Mouse (Mus musculus) liver, embryonic 14.5 days (tissue): ENCODE measurements around the gene Kansl1l. TPM values are rescaled to one million over a fixed set of nuclear protein-coding genes. Genes with fewer than 3 reads are reported as not detected.

Experiments used
- ATAC-seq: fragments of 200-750 bp; cut with Nextera tagmentation; 2 replicates; pipeline ENCODE4 v1.8.0; 2017; ENCODE audit warnings: moderate number of reproducible peaks, mild to moderate bottlenecking, moderate library complexity; ENCODE audit not compliant: insufficient read depth
- DNase-seq, 3 experiments: peaks; one replicate each; pipeline ENCODE4 v3.0.0-alpha.2; 2012 to 2013; ENCODE audit warnings: low read depth in 3 of 3, low spot score in 3 of 3
- H3K27ac ChIP-seq: fragments of 300-500 bp; sonication (generic); 2 replicates; pipeline ENCODE4 v1.5.1; 2014; ENCODE audit warnings: moderate library complexity, mild to moderate bottlenecking, control low read depth, inconsistent platforms
- H3K27me3 ChIP-seq: fragments of 300-500 bp; sonication (generic); 2 replicates; pipeline ENCODE4 v1.6.1; 2014; ENCODE audit warnings: mild to moderate bottlenecking, low read length, moderate library complexity; ENCODE audit not compliant: control insufficient read depth, insufficient read depth
- H3K36me3 ChIP-seq: fragments of 300-500 bp; sonication (generic); replicated peaks from 2 replicates; pipeline ENCODE4 v1.6.1; 2014; ENCODE audit warnings: low read depth; ENCODE audit not compliant: control insufficient read depth, insufficient read depth
- H3K4me1 ChIP-seq, 2 experiments: fragments of 200-500 bp in 1 of 2; fragments of 300-500 bp in 1 of 2; sonication (generic) in 1 of 2; replicated peaks; 2 replicates each; pipeline ENCODE4 v1.6.1; 2012 to 2014; ENCODE audit warnings: antibody characterized with exemption in 1 of 2, inconsistent platforms in 1 of 2, low read length in 1 of 2; ENCODE audit not compliant: control insufficient read depth in 2 of 2, insufficient read depth in 2 of 2
- H3K4me2 ChIP-seq: fragments of 300-500 bp; sonication (generic); 2 replicates; pipeline ENCODE4 v1.6.1; 2014; ENCODE audit warnings: low read depth, mild to moderate bottlenecking, control low read depth, moderate library complexity
- H3K4me3 ChIP-seq, 2 experiments: fragments of 200-500 bp in 1 of 2; fragments of 300-500 bp in 1 of 2; sonication (generic) in 1 of 2; 2 replicates each; pipeline ENCODE4 v1.5.1; 2012 to 2014; ENCODE audit warnings: low read depth in 2 of 2, low read length in 2 of 2, mild to moderate bottlenecking in 2 of 2, control low read depth in 1 of 2, inconsistent platforms in 1 of 2, moderate library complexity in 1 of 2; ENCODE audit not compliant: insufficient read depth in 1 of 2
- H3K9ac ChIP-seq: fragments of 300-500 bp; sonication (generic); replicated peaks from 2 replicates; pipeline ENCODE4 v1.6.1; 2014; ENCODE audit warnings: mild to moderate bottlenecking, control low read depth, moderate library complexity
- H3K9me3 ChIP-seq: fragments of 300-500 bp; sonication (generic); 2 replicates; pipeline ENCODE4 v1.6.1; 2016; ENCODE audit warnings: low read length, mixed read lengths; ENCODE audit not compliant: control insufficient read depth
- CTCF ChIP-seq: IDR thresholded peaks from 2 replicates; pipeline ENCODE4 v1.5.1; 2016; ENCODE audit warnings: antibody characterized with exemption, low read depth, control low read depth
- EP300 ChIP-seq: IDR thresholded peaks from 2 replicates; pipeline ENCODE4 v1.6.1; 2016; ENCODE audit warnings: antibody characterized with exemption, low read depth
- WGBS: fragments of 180-500 bp; shearing (Covaris S2); extraction: QIAGEN DNeasy Blood & Tissue Kit; methylation state at CpG from one replicate; pipeline ENCODE4 v1.1.7; 2014; ENCODE audit not compliant: insufficient replicate concordance; 5-methylcytosine and 5-hydroxymethylcytosine counted together
- polyA plus RNA-seq, 2 experiments: library from polyadenylated mRNA; depleted of rRNA in 1 of 2; stranded (reverse) in 1 of 2; unstranded in 1 of 2; fragments of >200 nt; fragmentation: Nextera tagmentation in 1 of 2; extraction: Ambion mirVana in 1 of 2; gene quantifications; 2 replicates each; pipeline versions ENCODE4 v1.2.1 to v1.2.3; 2012 to 2014

The Kansl1l gene
- polyA plus RNA-seq, 2 experiments: 1.9 TPM

- peaks cover 0 to 2% of the 10 kb centered on the region in 2 experiments; a peak in 1 of 4 replicates for H3K4me1 ChIP-seq
- peak overlapping the region; percentile 88 for H3K4me2 ChIP-seq
Measured at GRCm38 (mm10) chr1:66861764-66862672, 44.7 kb upstream of the Kansl1l start.

GRCm38 (mm10) chr1:66847506-66847905 is 30.1 kb upstream of the Kansl1l start:
- DNase-seq: no peak
- Histone ChIP-seq H3K27ac (no peak overlapping the region), H3K36me3 (peaks cover 18% of the 10 kb centered on the region)

More at GRCm38 (mm10) chr1:66861764-66862672, 44.7 kb upstream of the Kansl1l start:
- no peak overlapping the region; the same call in 1 of the 2 replicates for H3K27ac ChIP-seq
- no peak for DNase-seq
- H3K36me3 ChIP-seq: peaks cover 2% of the 10 kb centered on the region; the same call in 1 of the 2 replicates
- H3K9me3 ChIP-seq: no peaks in the 10 kb centered on the region
- no peaks in the 10 kb centered on the region for H3K27me3 ChIP-seq
- 35% methylated on average over 14 of the region's 14 CpGs for WGBS
- no peak for ATAC-seq
- H3K9ac ChIP-seq: peak overlapping the region; percentile 82
- peak overlapping the region; percentile 67 to 95 for H3K4me3 ChIP-seq
- TF ChIP-seq EP300 (no peak), CTCF (no peak)

GRCm38 (mm10) chr1:66845690-66846318 is 28.4 kb upstream of the Kansl1l start:
- Histone ChIP-seq H3K27me3 (no peaks in the 10 kb centered on the region), H3K4me2 (no peak overlapping the region), H3K27ac (no peak overlapping the region), H3K9ac (no peak overlapping the region), H3K36me3 (peaks cover 13% of the 10 kb centered on the region), H3K9me3 (peaks cover 4% of the 10 kb centered on the region), H3K4me3 (no peak overlapping the region), H3K4me1 (no peaks in the 10 kb centered on the region)
- 53% methylated on average over 5 of the region's 5 CpGs for WGBS
- ATAC-seq: no peak
- DNase-seq: no peak
- TF ChIP-seq EP300 (no peak), CTCF (no peak)

More at GRCm38 (mm10) chr1:66847506-66847905, 30.1 kb upstream of the Kansl1l start:
- Histone ChIP-seq H3K27me3 (no peaks in the 10 kb centered on the region), H3K4me3 (no peak overlapping the region), H3K9me3 (peaks cover 4% of the 10 kb centered on the region), H3K4me2 (no peak overlapping the region), H3K9ac (no peak overlapping the region), H3K4me1 (no peaks in the 10 kb centered on the region)
- 80% methylated on average over 4 of the region's 4 CpGs for WGBS
- no peak for TF ChIP-seq EP300
- peak; percentile 80 for TF ChIP-seq CTCF
- ATAC-seq: no peak

GRCm38 (mm10) chr1:66841938-66842337 is 24.6 kb upstream of the Kansl1l start:
- no peaks in the 10 kb centered on the region; the same call in none of the 2 replicates for H3K36me3 ChIP-seq
- TF ChIP-seq EP300 (no peak), CTCF (no peak)
- no peaks in the 10 kb centered on the region for H3K27me3 ChIP-seq
- no peak overlapping the region for H3K27ac ChIP-seq
- ATAC-seq (no peak), DNase-seq (no peak)
- H3K4me1 ChIP-seq: no peaks in the 10 kb centered on the region
- no peak overlapping the region for H3K4me2 ChIP-seq
- WGBS: 73% methylated on average over 10 of the region's 10 CpGs
- no peaks in the 10 kb centered on the region for H3K9me3 ChIP-seq
- H3K4me3 ChIP-seq: no peak overlapping the region
- H3K9ac ChIP-seq: no peak overlapping the region

- H3K27me3 ChIP-seq: no peaks in the 10 kb centered on the region
- no peak overlapping the region for H3K4me3 ChIP-seq
- DNase-seq (no peak), ATAC-seq (no peak)
- no peak overlapping the region for H3K4me2 ChIP-seq
- TF ChIP-seq EP300 (no peak), CTCF (no peak)
- no peak overlapping the region for H3K27ac ChIP-seq
- no peaks in the 10 kb centered on the region; the same call in none of the 2 replicates for H3K36me3 ChIP-seq
- H3K4me1 ChIP-seq: no peaks in the 10 kb centered on the region
- 67% methylated on average over 6 of the region's 6 CpGs for whole genome bisulfite sequencing
- no peak overlapping the region for H3K9ac ChIP-seq
- no peaks in the 10 kb centered on the region for H3K9me3 ChIP-seq
Measured at GRCm38 (mm10) chr1:66841510-66841909, 24.1 kb upstream of the Kansl1l start.
